Mouse (Mus musculus): ENCODE data around the gene 2210016L21Rik. TPM values are rescaled to one million over a fixed set of nuclear protein-coding genes. Genes with fewer than 3 reads are reported as not detected.

The 2210016L21Rik gene
- polyA plus RNA-seq, 1 experiment, result 17.9 TPM

DNA sequence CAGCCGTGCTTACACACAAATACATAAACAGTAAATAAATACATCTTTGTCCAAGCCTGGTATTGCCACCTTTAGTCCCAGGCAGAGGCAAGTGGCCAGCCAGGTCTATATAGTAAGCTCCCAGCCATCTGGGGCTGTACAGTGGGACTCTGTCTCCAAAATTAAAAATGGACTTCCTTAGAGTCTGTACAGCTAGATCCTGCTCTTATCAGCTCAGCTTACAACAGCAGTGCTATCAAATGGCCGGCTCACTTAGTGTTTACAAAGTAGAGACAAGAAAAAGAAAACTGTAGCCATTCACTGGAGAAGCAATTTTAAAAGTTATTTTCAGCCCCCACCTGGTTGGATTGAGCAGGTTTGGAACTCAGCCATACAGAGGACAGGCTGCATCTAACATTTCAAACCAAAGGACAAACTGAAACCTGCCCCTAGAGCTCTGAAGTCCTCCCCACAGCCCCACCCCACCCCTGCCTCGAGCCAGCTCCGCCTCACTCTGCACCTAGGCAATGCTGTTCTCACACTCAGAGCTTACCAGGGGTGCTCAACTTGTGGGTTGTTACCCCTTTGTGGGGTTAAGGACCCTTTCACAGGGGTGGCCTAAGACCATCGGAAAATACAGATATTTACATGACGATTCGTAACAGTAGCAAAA lies 22.5 kb downstream of the 2210016L21Rik start:
- 65% methylated on average over 7 of the region's 7 CpGs for WGBS
- Histone ChIP-seq H3K4me3 (ENCODE audit: extremely low read depth, insufficient read depth, insufficient read length) (no peak overlapping the region), H3K36me3 (ENCODE audit: control insufficient read depth, insufficient read depth, low read length) (no peaks in the 10 kb centered on the region), H3K27me3 (ENCODE audit: control insufficient read depth, insufficient read depth, low read length) (no peaks in the 10 kb centered on the region), H3K4me1 (ENCODE audit: control insufficient read depth, insufficient read depth, insufficient read length) (peaks cover 5% of the 10 kb centered on the region; the same call in 1 of the 2 replicates), H3K27ac (ENCODE audit: insufficient read depth, low read length) (no peak overlapping the region)
- no peak for DNase-seq (ENCODE audit: low read depth in 1 of 2, low spot score in 2 of 2)
- no peak for TF ChIP-seq POLR2A (IDR thresholded peaks at IDR 0.05; ENCODE audit: low read depth, low read length)
- no peak for TF ChIP-seq CTCF (IDR thresholded peaks at IDR 0.05; ENCODE audit: extremely low read depth, insufficient read depth, insufficient read length, insufficient replicate concordance)

DNA sequence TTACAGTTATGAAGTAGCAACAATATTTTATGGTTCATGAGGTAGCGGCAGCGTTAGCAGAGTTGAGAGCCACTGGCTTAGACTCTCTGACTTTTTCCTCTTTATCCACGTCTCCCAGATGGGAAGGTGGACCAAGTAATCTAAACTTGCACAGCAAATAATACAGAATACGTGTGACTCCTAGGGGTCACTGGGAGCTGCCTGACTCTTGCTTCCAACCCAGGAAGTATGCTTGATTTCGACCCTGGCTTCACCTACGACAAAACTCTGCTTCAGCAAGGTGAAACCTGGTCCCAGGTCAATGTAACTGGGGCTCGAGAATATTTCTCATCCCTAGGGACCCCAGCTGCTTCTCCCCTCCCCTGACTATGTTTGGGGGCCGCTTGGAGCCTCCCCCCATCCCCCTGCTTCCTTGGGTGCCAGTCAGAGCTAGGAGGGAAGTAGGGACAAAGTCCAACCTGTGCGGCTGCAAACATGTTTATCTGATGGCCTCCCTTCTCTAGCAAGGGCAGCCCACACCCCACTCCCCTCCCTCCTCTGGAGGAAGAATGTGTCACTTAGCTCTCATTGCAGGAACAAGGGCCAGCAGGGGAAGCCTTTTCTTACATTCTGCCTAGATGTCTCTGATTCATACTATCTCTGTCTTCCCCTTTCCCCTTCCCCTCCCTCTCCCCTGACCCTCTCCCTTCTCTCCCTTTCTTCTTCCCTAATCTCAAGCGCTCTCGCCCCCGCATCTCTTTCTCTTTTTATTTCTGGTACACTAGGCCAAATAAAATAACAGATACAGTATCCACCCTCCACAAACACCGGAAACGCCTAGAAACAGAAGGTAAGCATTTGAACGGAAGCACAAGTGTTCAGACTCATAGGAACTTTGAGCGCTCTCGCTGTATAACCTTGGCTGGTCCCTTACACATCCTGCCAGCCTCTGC lies 23.3 kb downstream of the 2210016L21Rik start:
- peaks cover 5% of the 10 kb centered on the region; the same call in 1 of the 2 replicates for H3K4me1 ChIP-seq (ENCODE audit: control insufficient read depth, insufficient read depth, insufficient read length)
- no peaks in the 10 kb centered on the region for H3K27me3 ChIP-seq (ENCODE audit: control insufficient read depth, insufficient read depth, low read length)
- no peaks in the 10 kb centered on the region for H3K36me3 ChIP-seq (ENCODE audit: control insufficient read depth, insufficient read depth, low read length)
- 56% methylated on average over 17 of the region's 17 CpGs for WGBS
- H3K27ac ChIP-seq (ENCODE audit: insufficient read depth, low read length), result no peak overlapping the region
- H3K4me3 ChIP-seq (ENCODE audit: extremely low read depth, insufficient read depth, insufficient read length), result no peak overlapping the region
- DNase-seq (ENCODE audit: low read depth in 1 of 2, low spot score in 2 of 2), result no peak
- TF ChIP-seq CTCF (IDR thresholded peaks at IDR 0.05; ENCODE audit: extremely low read depth, insufficient read depth, insufficient read length, insufficient replicate concordance), result no peak
- no peak for TF ChIP-seq POLR2A (IDR thresholded peaks at IDR 0.05; ENCODE audit: low read depth, low read length)

DNA sequence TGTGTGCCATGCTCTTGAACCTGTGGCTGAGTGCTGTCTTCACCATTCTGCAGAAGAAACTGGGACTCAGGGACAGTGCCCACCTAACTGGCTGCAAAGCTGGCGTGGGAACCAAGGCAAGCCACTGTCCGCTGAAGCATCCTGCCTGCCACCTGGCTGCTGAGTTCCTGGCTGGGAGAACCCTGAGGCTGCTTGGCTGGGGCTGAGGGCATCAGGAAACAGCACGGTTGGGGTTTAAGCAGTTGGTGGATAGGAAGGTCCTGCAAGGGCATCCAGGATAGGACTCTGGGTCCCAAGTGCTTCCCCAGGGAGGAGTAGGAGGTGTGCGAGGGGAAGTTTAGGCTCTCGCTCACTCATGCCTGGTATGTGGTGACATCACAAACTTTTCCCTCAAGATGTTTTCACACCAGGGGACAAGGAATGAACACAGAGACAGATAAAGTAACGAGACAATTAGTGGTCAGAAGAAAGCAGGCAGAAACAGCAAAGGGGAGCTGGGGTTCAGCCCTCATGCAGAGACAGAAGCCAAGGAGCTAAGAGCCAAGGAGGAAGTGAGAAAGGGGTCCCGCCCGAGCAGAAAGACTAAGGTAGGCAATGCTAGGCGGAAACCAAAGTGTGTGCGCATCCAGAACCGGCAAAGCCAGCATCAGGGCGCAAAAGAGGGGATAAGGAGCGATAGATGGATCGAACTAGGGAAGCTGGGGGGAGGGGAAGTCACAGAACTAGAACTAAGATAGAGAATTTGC lies 25.7 kb downstream of the 2210016L21Rik start:
- no peak for TF ChIP-seq CTCF (IDR thresholded peaks at IDR 0.05; ENCODE audit: extremely low read depth, insufficient read depth, insufficient read length, insufficient replicate concordance)
- TF ChIP-seq POLR2A (IDR thresholded peaks at IDR 0.05; ENCODE audit: low read depth, low read length), result no peak
- H3K4me1 ChIP-seq (ENCODE audit: control insufficient read depth, insufficient read depth, insufficient read length), result peaks cover 5% of the 10 kb centered on the region; the same call in 1 of the 2 replicates
- no peaks in the 10 kb centered on the region for H3K36me3 ChIP-seq (ENCODE audit: control insufficient read depth, insufficient read depth, low read length)
- no peaks in the 10 kb centered on the region for H3K27me3 ChIP-seq (ENCODE audit: control insufficient read depth, insufficient read depth, low read length)
- DNase-seq (ENCODE audit: low read depth in 1 of 2, low spot score in 2 of 2), result no peak
- 27% methylated on average over 14 of the region's 14 CpGs for WGBS
- no peak overlapping the region for H3K4me3 ChIP-seq (ENCODE audit: extremely low read depth, insufficient read depth, insufficient read length)
- no peak overlapping the region for H3K27ac ChIP-seq (ENCODE audit: insufficient read depth, low read length)

DNA sequence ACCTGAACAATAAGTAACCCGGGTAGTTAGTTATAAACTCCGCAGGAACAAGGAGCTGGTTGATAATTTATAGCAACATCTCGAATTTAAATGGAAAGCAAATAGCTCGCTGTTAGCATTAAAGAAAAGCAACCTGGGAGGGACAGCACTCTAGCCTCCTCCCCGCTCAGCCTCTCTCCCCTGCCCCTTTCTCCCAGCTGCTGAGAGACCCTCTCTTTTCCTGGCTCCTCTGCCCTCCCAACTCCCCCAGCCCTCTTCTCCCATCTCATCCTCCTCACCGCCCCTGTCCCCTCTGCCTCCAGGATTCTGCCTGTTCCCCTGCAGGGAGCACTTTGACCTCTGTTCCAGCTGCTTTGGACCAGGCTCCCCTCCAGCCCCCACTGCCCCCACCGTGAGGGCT lies 26.7 kb downstream of the 2210016L21Rik start:
- H3K27me3 ChIP-seq (ENCODE audit: control insufficient read depth, insufficient read depth, low read length), result no peaks in the 10 kb centered on the region
- 58% methylated on average over 7 of the region's 7 CpGs for WGBS
- no peak overlapping the region for H3K27ac ChIP-seq (ENCODE audit: insufficient read depth, low read length)
- TF ChIP-seq CTCF (IDR thresholded peaks at IDR 0.05; ENCODE audit: extremely low read depth, insufficient read depth, insufficient read length, insufficient replicate concordance), result no peak
- TF ChIP-seq POLR2A (IDR thresholded peaks at IDR 0.05; ENCODE audit: low read depth, low read length), result no peak
- H3K4me1 ChIP-seq (ENCODE audit: control insufficient read depth, insufficient read depth, insufficient read length), result peaks cover 5% of the 10 kb centered on the region; the same call in 1 of the 2 replicates
- H3K4me3 ChIP-seq (ENCODE audit: extremely low read depth, insufficient read depth, insufficient read length), result no peak overlapping the region
- DNase-seq (ENCODE audit: low read depth in 1 of 2, low spot score in 2 of 2), result no peak
- no peaks in the 10 kb centered on the region for H3K36me3 ChIP-seq (ENCODE audit: control insufficient read depth, insufficient read depth, low read length)

DNA sequence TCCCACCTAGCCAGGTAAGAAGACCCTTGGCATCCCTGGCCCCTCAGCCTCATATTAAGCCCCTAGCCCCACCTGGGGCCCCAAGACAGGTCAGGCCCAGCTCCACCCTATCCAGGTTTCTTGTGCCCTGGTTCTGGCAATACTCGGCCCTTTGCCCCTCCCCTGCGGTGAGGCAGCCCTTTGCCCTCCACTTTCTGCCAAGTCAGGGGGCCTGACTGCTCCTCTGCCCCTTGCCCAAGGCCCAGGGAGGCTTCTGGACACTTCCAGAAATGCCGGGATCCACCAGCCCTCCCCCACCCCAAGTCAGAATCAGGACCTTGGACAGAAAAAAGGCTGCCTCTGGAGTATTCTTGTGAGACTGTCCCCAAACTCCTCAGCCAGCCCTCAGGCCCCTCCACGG lies 27.1 kb downstream of the 2210016L21Rik start:
- WGBS, result 50% methylated on average over 4 of the region's 4 CpGs
- Histone ChIP-seq H3K27ac (ENCODE audit: insufficient read depth, low read length) (no peak overlapping the region), H3K4me1 (ENCODE audit: control insufficient read depth, insufficient read depth, insufficient read length) (peaks cover 5% of the 10 kb centered on the region; the same call in 1 of the 2 replicates), H3K27me3 (ENCODE audit: control insufficient read depth, insufficient read depth, low read length) (no peaks in the 10 kb centered on the region), H3K4me3 (ENCODE audit: extremely low read depth, insufficient read depth, insufficient read length) (no peak overlapping the region), H3K36me3 (ENCODE audit: control insufficient read depth, insufficient read depth, low read length) (no peaks in the 10 kb centered on the region)
- TF ChIP-seq CTCF (IDR thresholded peaks at IDR 0.05; ENCODE audit: extremely low read depth, insufficient read depth, insufficient read length, insufficient replicate concordance) (no peak), POLR2A (IDR thresholded peaks at IDR 0.05; ENCODE audit: low read depth, low read length) (no peak)
- no peak for DNase-seq (ENCODE audit: low read depth in 1 of 2, low spot score in 2 of 2)

DNA sequence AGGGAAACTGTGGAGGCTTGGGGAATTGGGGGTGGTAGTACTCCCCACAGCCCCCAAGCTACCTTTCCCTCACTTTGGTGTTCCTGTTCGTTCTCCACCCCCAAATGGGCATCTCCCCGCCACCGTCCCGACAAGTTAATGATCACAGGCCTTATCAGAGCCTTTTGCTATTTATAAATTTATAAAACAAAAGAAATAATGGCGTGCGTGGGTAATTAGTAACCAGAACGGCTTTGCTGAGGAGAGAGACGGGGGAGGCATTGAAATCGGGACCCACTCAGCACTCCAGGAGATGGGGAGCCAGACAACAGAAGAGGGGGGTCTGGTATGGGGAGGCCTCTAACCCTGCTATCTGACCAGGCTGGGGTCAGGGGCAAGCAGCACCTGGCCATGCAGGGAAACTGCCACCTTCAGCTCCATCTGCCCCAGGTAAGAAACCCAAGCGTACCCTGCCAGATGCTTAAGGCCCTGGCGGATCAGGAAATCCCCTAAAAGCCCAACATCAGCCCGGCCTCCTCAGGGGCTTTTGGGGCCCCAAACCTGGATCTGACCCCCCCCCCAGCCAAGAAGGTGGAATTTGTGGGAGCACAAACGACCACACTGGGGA lies 27.8 kb downstream of the 2210016L21Rik start:
- no peak for DNase-seq (ENCODE audit: low read depth in 1 of 2, low spot score in 2 of 2)
- 80% methylated on average over 13 of the region's 13 CpGs for WGBS
- H3K4me3 ChIP-seq (ENCODE audit: extremely low read depth, insufficient read depth, insufficient read length), result no peak overlapping the region
- H3K4me1 ChIP-seq (ENCODE audit: control insufficient read depth, insufficient read depth, insufficient read length), result peaks cover 5% of the 10 kb centered on the region; the same call in 1 of the 2 replicates
- H3K27ac ChIP-seq (ENCODE audit: insufficient read depth, low read length), result no peak overlapping the region
- TF ChIP-seq CTCF (IDR thresholded peaks at IDR 0.05; ENCODE audit: extremely low read depth, insufficient read depth, insufficient read length, insufficient replicate concordance), result no peak
- TF ChIP-seq POLR2A (IDR thresholded peaks at IDR 0.05; ENCODE audit: low read depth, low read length), result no peak
- no peaks in the 10 kb centered on the region for H3K36me3 ChIP-seq (ENCODE audit: control insufficient read depth, insufficient read depth, low read length)
- no peaks in the 10 kb centered on the region for H3K27me3 ChIP-seq (ENCODE audit: control insufficient read depth, insufficient read depth, low read length)

All from spleen, adult 2 months (tissue).